Mouse (Mus musculus) cerebellum, adult 11-12 months (tissue): Measurements from ENCODE around the gene Bcor.

ENCODE experiments used
- DNase-seq: peaks from one replicate; pipeline ENCODE4 v3.0.0; 2022

Bcor gene

GRCm38 (mm10) chrX:12159981-12160656 lies at the start of gene Bcor:
Gene Bcor, minus strand, starts transcription at chrX:12160355.
- DNase-seq: no peak

DNA sequence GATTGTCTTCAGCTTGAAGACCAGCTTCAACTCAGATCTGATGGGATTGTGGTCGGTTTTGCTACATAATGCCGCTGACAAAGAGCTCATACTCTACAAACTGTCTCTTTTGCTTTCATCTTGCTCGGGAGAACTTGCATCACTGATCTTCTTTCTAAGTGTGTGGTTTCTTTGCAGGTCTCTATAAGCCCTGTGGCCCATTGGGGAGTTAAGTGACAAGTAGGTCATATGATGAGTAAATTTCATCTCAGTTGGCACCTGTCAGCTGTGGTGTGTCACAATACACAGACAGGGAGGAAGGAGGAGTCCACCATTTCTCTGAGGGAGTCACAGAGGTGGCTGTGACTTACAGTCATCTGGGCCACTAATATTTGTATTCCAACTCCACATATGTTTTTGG lies 42.8 kb upstream of the Bcor start:
- no peak for DNase-seq

DNA sequence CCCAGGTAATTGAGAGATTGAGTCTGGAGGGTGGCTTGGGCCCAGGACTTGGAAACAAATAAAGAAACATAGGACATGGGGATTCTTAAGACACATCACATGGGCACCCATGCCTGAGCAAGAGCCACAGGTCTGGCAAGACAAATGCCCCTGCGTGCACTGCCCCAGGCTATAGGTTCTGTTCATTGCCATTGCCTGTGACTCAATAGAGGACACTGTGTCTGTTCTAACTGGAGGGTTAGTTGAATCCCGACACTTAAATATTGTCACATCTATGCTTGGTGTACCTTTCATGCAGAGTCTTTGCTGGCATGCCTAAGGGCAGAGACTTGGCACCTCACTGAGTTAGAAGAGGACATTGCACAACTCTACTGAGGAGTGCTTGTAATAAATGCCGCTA lies 41.0 kb upstream of the Bcor start:
- no peak for DNase-seq

DNA sequence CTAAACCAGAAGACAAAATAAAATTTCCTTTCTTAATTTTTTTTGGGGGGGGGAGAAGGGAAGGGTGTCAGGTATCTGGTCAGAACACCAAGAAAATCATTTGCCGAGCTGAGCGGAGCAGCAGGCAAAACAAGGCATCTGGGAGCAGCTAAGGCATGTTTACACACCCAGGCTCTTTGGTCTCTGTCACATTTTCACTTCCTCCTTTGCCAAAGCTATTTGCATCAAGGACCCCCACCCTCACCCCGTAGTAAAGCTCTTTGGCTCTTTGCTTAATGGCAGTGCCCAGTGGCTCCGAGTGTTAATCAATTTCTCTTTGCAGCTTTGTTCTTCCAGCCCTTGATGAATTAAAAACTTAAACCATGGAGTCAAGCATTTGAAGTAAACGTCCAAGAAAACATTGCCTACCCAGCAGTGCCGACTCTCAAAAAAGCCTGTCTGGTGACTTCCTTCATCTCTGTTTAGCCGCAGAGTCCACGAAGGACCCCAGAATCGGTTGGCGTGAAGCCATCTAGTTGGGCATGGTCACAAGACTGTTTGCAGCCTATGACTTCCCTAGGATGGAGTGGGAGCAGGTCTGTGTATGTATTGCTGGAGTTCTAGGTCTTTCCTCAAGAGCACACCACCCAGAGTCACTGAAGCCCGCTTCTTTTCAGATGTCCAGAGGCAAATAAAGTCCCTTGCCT lies 35.2 kb upstream of the Bcor start:
- no peak for DNase-seq

- DNase-seq: no peak
Measured at GRCm38 (mm10) chrX:12192343-12192742, 32.2 kb upstream of the Bcor start.

GRCm38 (mm10) chrX:12189511-12189910 lies 29.4 kb upstream of the Bcor start:
- no peak for DNase-seq

GRCm38 (mm10) chrX:12175198-12175960 lies 15.2 kb upstream of the Bcor start:
- no peak for DNase-seq

- DNase-seq: no peak
Measured at GRCm38 (mm10) chrX:12170128-12170527, 10.0 kb upstream of the Bcor start.

DNA sequence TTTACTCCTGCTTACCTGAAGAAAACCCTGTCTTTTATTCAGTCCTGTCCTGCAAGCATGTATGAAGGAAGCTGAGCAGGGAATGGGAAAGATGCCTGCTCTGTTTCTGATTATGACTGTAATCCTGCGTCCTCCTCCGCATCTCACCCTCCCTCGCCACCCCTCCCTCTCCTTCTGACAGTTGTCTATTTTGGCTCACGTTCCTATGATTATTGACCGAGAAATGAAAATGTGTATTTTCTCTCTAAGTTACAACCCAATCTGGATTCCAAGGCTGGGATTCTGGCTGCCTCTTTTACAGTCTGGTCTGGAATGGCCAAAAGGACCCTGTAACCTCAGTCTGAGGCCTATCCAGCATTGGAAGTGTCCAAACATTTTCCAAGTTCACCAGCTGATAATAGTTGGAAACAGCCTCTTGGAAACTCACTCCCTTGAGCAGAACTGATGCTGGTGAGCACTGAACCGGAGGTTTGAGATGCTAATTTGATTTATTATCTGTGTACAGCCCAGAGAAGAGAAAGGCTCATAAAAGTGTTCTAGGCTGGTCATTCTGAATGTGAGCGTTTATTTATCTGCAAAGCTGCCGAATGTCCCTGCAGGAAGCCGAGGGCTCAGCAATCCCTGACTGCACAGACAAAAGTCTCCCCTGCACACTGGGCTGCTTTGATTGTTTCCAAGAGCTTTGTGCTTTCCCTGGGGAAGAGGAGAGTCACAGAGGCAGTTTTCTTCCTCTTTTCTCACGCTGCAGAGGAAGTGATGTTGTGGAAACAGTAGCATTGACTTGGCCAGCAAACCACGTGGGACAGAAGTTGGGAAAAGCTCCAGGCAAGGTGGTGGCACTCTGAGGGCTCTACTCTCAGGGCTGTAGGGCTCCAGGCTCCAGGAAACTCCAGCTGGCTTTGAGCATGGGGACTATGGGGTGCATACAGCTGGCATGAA lies 4.7 kb upstream of the Bcor start:
- DNase-seq: no peak

DNA sequence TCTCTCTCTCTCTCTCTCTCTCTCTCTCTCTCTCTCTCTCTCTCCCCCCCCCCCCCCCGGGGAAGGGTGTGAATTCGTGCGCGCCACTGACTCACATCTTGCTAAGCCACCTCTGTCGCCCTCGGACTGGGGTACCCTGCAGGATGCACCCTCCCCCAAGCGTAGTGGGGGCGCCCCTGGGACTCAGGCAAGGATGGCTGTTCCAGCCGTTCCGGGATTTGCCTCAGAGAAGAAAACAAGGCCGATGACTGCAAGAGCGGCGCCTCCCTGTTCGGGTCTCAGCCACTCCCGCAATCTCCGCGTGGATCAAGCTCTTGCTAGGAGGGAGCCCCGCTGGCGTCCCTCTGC lies 647 bp downstream of the Bcor start:
- no peak for DNase-seq

GRCm38 (mm10) chrX:12158821-12159533 lies 1.2 kb downstream of the Bcor start:
- no peak for DNase-seq

GRCm38 (mm10) chrX:12158244-12158820 lies 1.8 kb downstream of the Bcor start:
- DNase-seq: peak; percentile 17

GRCm38 (mm10) chrX:12157331-12157930 lies 2.7 kb downstream of the Bcor start:
- no peak for DNase-seq

- DNase-seq: no peak
Measured at GRCm38 (mm10) chrX:12155842-12156291, 4.3 kb downstream of the Bcor start.

DNA sequence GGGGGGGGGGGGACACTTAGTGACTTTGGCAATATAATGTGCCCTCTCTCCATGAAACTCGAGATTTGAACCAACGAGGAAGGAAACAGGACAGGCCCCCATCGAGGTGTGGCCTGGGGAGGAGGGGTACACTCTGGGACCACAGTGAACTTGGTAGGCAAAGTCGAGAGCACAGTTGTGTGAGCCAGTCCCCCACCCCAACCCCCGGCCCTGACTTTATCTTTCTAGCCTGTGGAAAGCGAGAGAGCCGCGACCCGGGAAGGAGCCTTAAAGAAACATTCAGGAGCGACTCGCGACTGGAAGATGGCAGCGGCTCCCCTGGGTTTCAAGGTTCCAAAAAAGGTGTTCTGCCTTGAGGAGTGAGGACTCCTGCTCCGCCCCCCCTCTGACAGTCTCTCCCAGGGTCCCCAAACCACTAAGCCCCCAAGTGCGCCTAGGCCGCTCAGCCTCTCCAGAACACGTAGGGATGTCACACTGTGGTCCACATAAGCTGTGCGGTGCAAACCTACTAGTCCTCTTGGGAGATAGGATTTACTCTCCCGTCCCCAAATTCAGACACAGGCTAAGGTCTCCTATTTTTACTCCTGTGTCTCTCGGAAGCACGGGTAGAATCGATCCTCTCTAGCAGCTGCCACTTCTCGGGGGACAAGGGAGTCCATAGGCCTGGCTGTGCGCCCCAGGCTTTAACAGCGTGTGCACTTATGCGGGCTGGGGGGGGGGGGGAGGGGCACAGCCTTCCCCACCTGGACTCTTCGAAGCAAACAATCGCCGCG lies 4.9 kb downstream of the Bcor start:
- no peak for DNase-seq

DNA sequence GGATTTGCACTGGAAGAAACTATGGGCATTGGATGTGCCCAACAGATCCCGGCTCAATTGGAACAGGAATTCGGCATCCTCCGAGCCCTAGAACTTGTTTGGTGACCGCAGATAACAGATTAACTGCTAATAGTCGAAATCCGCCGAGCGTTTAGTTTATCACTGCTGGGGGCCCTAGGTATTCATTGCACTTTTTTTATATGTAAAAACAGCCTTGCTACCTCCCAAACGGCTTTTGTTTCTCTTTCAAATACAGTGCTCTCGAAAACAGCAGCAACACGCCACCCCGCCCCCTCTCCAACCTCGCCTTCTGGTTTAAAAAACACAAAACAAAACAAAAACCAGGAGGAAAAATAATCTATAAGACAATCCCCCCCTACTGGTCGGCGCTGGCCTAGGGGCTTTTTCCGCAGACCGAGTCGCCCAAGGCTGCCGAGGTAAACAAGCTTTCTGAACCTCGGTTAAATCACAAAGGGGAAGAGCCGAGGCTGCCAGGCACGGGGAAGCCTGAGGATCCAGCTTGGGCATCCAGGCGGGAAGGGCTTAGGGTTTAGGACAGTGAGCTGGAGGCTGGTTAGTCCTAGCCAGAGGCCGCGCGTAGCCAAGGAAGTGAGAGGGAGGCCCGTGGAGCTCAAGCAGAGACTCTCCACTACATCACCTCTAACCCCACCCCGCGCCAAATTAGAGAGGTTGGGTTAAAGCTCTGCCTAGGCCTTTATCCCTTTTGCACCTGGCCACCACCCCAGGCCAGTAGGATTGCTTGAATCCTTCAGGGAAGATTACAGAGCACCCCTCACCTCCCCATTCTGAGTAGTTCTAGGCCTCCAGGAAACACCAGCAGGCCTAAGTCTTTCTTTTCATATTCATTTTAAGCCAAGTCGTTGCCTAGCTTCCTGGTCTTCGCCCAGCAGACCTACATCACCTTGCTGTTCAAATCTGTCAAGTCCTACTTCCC lies 6.7 kb downstream of the Bcor start:
- DNase-seq: no peak

- no peak for DNase-seq
Measured at GRCm38 (mm10) chrX:12151996-12152904, 7.9 kb downstream of the Bcor start.
